In the genomic region with DNA sequence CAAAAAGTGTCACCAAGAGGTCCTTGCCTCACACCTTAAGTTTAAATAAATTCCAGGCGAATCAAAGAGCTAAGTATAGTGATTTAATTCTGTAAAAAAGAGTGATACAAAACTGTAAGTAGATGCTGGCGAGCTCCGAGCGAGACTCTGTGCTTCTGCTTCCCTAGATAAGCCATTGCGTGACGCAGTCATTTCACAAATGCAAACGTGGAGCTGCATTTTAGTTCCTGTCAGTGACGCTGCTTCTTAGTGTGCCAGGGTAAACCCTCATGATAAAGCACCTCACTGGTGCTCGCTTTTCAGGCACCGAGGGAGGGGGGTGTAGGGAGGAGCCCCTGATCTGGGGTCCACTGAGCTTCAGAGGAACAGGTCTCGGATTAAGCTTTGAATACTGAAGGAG, we compare ENCODE assay signal across 25 mouse cellular contexts. TPM values are rescaled to one million over a fixed set of nuclear protein-coding genes. Genes with fewer than 3 reads are reported as not detected.
DNase-seq lines count a peak whose midpoint lies in the region; ATAC-seq lines count a peak whose summit lies in the region.
"Had no signal": no experiment of that assay in that cellular context is flagged by ENCODE, and none has a peak within 500 bp of the region (broad histone marks: within the 10 kb centered on the region; RNA-seq: fewer than 3 reads in every experiment).

No protein-coding gene starts in this region.

- H3K9me3 ChIP-seq in heart, embryonic 13.5 days = no peaks in the 10 kb centered on the region
- H3K9me3 ChIP-seq in lung, embryonic 16.5 days (ENCODE audit: control insufficient read depth, low read length) = no peaks in the 10 kb centered on the region
- H3K9me3 ChIP-seq in hindbrain, embryonic 14.5 days (ENCODE audit: control insufficient read depth, low read length) = no peaks in the 10 kb centered on the region
- no peaks in the 10 kb centered on the region for H3K9me3 ChIP-seq in midbrain, embryonic 11.5 days (ENCODE audit: control insufficient read depth, low read length)
- H3K9me3 ChIP-seq: forebrain, embryonic 10.5 days; hindbrain, embryonic 15.5 days; limb, embryonic 13.5 days; liver, embryonic 13.5 days had no signal

- peaks cover 34% of the 10 kb centered on the region for H3K4me1 ChIP-seq in heart, embryonic 13.5 days
- H3K4me1 ChIP-seq in lung, embryonic 16.5 days (replicated peaks; ENCODE audit: control insufficient read depth, insufficient read depth, low read length) = peaks cover 20% of the 10 kb centered on the region
- H3K4me1 ChIP-seq in hindbrain, embryonic 14.5 days (replicated peaks; ENCODE audit: control insufficient read depth, insufficient read depth, low read length) = no peaks in the 10 kb centered on the region
- no peaks in the 10 kb centered on the region for H3K4me1 ChIP-seq in midbrain, embryonic 11.5 days (ENCODE audit: control insufficient read depth, insufficient read depth, low read length)

- 47% methylated on average over 11 of the region's 11 CpGs for WGBS in heart, embryonic 13.5 days
- 46% methylated on average over 11 of the region's 11 CpGs for WGBS in lung, embryonic 16.5 days
- WGBS in hindbrain, embryonic 14.5 days = 76% methylated on average over 11 of the region's 11 CpGs
- WGBS in midbrain, embryonic 11.5 days = 77% methylated on average over 11 of the region's 11 CpGs

- intact Hi-C loops in heart, postnatal 36 days (cut with DNase I) = no loop called here

- no peaks in the 10 kb centered on the region for H3K27me3 ChIP-seq in heart, embryonic 13.5 days (replicated peaks)
- no peaks in the 10 kb centered on the region for H3K27me3 ChIP-seq in lung, embryonic 16.5 days (ENCODE audit: control insufficient read depth, insufficient read depth, low read depth, low read length)
- no peaks in the 10 kb centered on the region for H3K27me3 ChIP-seq in hindbrain, embryonic 14.5 days (ENCODE audit: control insufficient read depth, insufficient read depth, low read length)
- no peaks in the 10 kb centered on the region for H3K27me3 ChIP-seq in midbrain, embryonic 11.5 days (ENCODE audit: control insufficient read depth, insufficient read depth, low read length)
- H3K27me3 ChIP-seq: limb, embryonic 13.5 days; liver, embryonic 13.5 days had no signal

- no peak overlapping the region for H3K27ac ChIP-seq in heart, embryonic 13.5 days (replicated peaks)
- H3K27ac ChIP-seq in lung, embryonic 16.5 days (ENCODE audit: low read length) = peak overlapping the region; percentile 15; the same call in 1 of the 2 replicates
- no peak overlapping the region for H3K27ac ChIP-seq in hindbrain, embryonic 14.5 days
- H3K27ac ChIP-seq in midbrain, embryonic 11.5 days (ENCODE audit: low read depth, low read length) = no peak overlapping the region
- H3K27ac ChIP-seq: forebrain, embryonic 10.5 days; hindbrain, embryonic 15.5 days; limb, embryonic 13.5 days; liver, embryonic 13.5 days had no signal

- no peak for ATAC-seq in heart, embryonic 13.5 days (ENCODE audit: extremely low read depth, insufficient number of reproducible peaks, low FRiP score, low TSS enrichment)
- ATAC-seq in lung, embryonic 16.5 days (ENCODE audit: low read depth) = no peak
- ATAC-seq in hematopoietic stem cell, adult 5-6 weeks (replicated peaks in 1 of 2; ENCODE audit: insufficient read depth in 1 of 2, low FRiP score in 2 of 2, low TSS enrichment in 1 of 2, low read depth in 1 of 2, poor library complexity in 2 of 2, severe bottlenecking in 2 of 2) = peak; percentile 87 to 92
- ATAC-seq in hindbrain, embryonic 14.5 days (ENCODE audit: low FRiP score) = no peak
- ATAC-seq in midbrain, embryonic 11.5 days (ENCODE audit: low FRiP score) = no peak
- ATAC-seq: CD4-positive, CD25-positive, alpha-beta regulatory T cell, adult 4 months; forebrain, embryonic 16.5 days had no signal

- 0 out of 2 replicates have a peak, but pooled peaks cover 12% of the 10 kb centered on the region for H3K36me3 ChIP-seq in heart, embryonic 13.5 days
- no peaks in the 10 kb centered on the region for H3K36me3 ChIP-seq in lung, embryonic 16.5 days (ENCODE audit: control insufficient read depth, insufficient read depth, low read length)
- H3K36me3 ChIP-seq in hindbrain, embryonic 14.5 days (replicated peaks; ENCODE audit: control insufficient read depth, insufficient read depth) = no peaks in the 10 kb centered on the region
- no peaks in the 10 kb centered on the region for H3K36me3 ChIP-seq in midbrain, embryonic 11.5 days (ENCODE audit: control insufficient read depth, insufficient read depth, low read length)
- H3K36me3 ChIP-seq: forebrain, embryonic 10.5 days; hindbrain, embryonic 15.5 days; liver, embryonic 13.5 days had no signal

- DNase-seq in heart, postnatal 36 days = no peak
- no peak for DNase-seq in lung, postnatal 25 days (ENCODE audit: low spot score)
- DNase-seq in hindbrain, embryonic 14.5 days (ENCODE audit: low spot score) = no peak
- no peak for DNase-seq in midbrain, embryonic 11.5 days (ENCODE audit: low spot score, missing footprints)
- DNase-seq: adrenal gland, adult 2 months; cerebellum, adult 11-12 months; cerebellum, postnatal 10 days; gastrocnemius, postnatal 25 days; kidney, adult 2 months; kidney, postnatal 25 days; layer of hippocampus, postnatal 36 days; liver, embryonic 13.5 days; lung, adult 2 months; thymus, adult 18-20 months; thymus, postnatal 4 days had no signal

- H3K9ac ChIP-seq in heart, embryonic 13.5 days = no peak overlapping the region
- no peak overlapping the region for H3K9ac ChIP-seq in lung, embryonic 16.5 days (ENCODE audit: low read length)
- no peak overlapping the region for H3K9ac ChIP-seq in hindbrain, embryonic 14.5 days
- H3K9ac ChIP-seq in midbrain, embryonic 11.5 days (ENCODE audit: low read length) = no peak overlapping the region
- H3K9ac ChIP-seq: hindbrain, embryonic 15.5 days; limb, embryonic 13.5 days; liver, embryonic 13.5 days had no signal

- no peak overlapping the region for H3K4me3 ChIP-seq in heart, embryonic 13.5 days
- H3K4me3 ChIP-seq in lung, embryonic 16.5 days (ENCODE audit: low read length) = no peak overlapping the region
- H3K4me3 ChIP-seq in hindbrain, embryonic 14.5 days (replicated peaks; ENCODE audit: low read length) = no peak overlapping the region
- H3K4me3 ChIP-seq in midbrain, embryonic 11.5 days (ENCODE audit: low read depth, low read length) = no peak overlapping the region
- H3K4me3 ChIP-seq: forebrain, embryonic 10.5 days; hindbrain, embryonic 15.5 days; limb, embryonic 13.5 days; liver, embryonic 13.5 days had no signal

- H3K4me2 ChIP-seq in heart, embryonic 13.5 days = peak overlapping the region; percentile 2
- no peak overlapping the region for H3K4me2 ChIP-seq in lung, embryonic 16.5 days (ENCODE audit: low read depth, low read length)
- no peak overlapping the region for H3K4me2 ChIP-seq in hindbrain, embryonic 14.5 days (replicated peaks)
- no peak overlapping the region for H3K4me2 ChIP-seq in midbrain, embryonic 11.5 days
- H3K4me2 ChIP-seq: hindbrain, embryonic 15.5 days; limb, embryonic 13.5 days; liver, embryonic 13.5 days had no signal

RNA-seq across cellular contexts. Expression of a gene that starts 53.2 kb away (rescaled TPM):
- 50.6 and 58.1 TPM in 2 replicates for polyA plus RNA-seq in heart, embryonic 13.5 days (2015; fragmentation: Nextera tagmentation; extraction: Ambion mirVana)
- total RNA-seq in heart, postnatal 36 days (2021) = 10 to 100 TPM; 24.1 to 25.1 TPM
- polyA plus RNA-seq in lung, embryonic 16.5 days (2015; fragmentation: Nextera tagmentation; extraction: Ambion mirVana) = 59.3 and 64.7 TPM in 2 replicates
- total RNA-seq in hematopoietic stem cell, adult 5-6 weeks (2017) = 12.3 and 29.1 TPM in 2 replicates
- polyA plus RNA-seq in hindbrain, embryonic 14.5 days (2014; fragmentation: Nextera tagmentation; extraction: Ambion mirVana) = 61.5 and 67.1 TPM in 2 replicates
- 55.3 and 60.7 TPM in 2 replicates for polyA plus RNA-seq in midbrain, embryonic 11.5 days (2014; fragmentation: Nextera tagmentation; extraction: Ambion mirVana)

RNA-seq across cellular contexts. Expression of a gene that starts 53.7 kb away (rescaled TPM):
- polyA plus RNA-seq in heart, embryonic 13.5 days (2015; fragmentation: Nextera tagmentation; extraction: Ambion mirVana) = 0.29 and 0.33 TPM in 2 replicates
- total RNA-seq in heart, postnatal 36 days (2021) = not detected
- 9.7 and 13.3 TPM in 2 replicates for polyA plus RNA-seq in lung, embryonic 16.5 days (2015; fragmentation: Nextera tagmentation; extraction: Ambion mirVana)
- total RNA-seq in hematopoietic stem cell, adult 5-6 weeks (2017) = not detected in 2 replicates
- 5.1 and 8.8 TPM in 2 replicates for polyA plus RNA-seq in hindbrain, embryonic 14.5 days (2014; fragmentation: Nextera tagmentation; extraction: Ambion mirVana)
- 0.25 and 0.46 TPM in 2 replicates for polyA plus RNA-seq in midbrain, embryonic 11.5 days (2014; fragmentation: Nextera tagmentation; extraction: Ambion mirVana)
- total RNA-seq: adrenal gland, adult 2 months; heart, postnatal 25 days had no signal
- polyA plus RNA-seq: adrenal gland, adult 2 months; CD4-positive, CD25-positive, alpha-beta regulatory T cell, adult 4 months; embryonic facial prominence, embryonic 11.5 days; liver, embryonic 13.5 days had no signal

Comparison
In these comparisons a context has a peak if more than half of its experiments do, and no peak if none do; other contexts are left out.
1. ATAC-seq: peak in hematopoietic stem cell, adult 5-6 weeks (2 of 2); none in heart, embryonic 13.5 days (single experiment), lung, embryonic 16.5 days (single experiment), hindbrain, embryonic 14.5 days (single experiment) and midbrain, embryonic 11.5 days (single experiment).